Mouse (Mus musculus) kidney, adult 2 months (tissue): ENCODE measurements around the gene Slain1. TPM values are rescaled to one million over a fixed set of nuclear protein-coding genes. Genes with fewer than 3 reads are reported as not detected.

Source experiments
- DNase-seq: peaks from one replicate; pipeline ENCODE4 v3.0.0; 2021
- H3K27ac ChIP-seq: fragments of 200-500 bp; 2 replicates; pipeline ENCODE4 v1.5.1; 2012; ENCODE audit warnings: low read depth, low read length, control low read depth, inconsistent platforms; ENCODE audit not compliant: insufficient read depth
- H3K27me3 ChIP-seq: fragments of 200-500 bp; replicated peaks from 2 replicates; pipeline ENCODE4 v1.6.1; 2012; ENCODE audit warnings: mild to moderate bottlenecking, moderate library complexity, low read length, inconsistent platforms; ENCODE audit not compliant: control insufficient read depth, insufficient read depth
- H3K36me3 ChIP-seq: fragments of 200-500 bp; 2 replicates; pipeline ENCODE4 v1.6.1; 2012; ENCODE audit warnings: mild to moderate bottlenecking, moderate library complexity, low read length, inconsistent platforms; ENCODE audit not compliant: control insufficient read depth, insufficient read depth
- H3K4me1 ChIP-seq: fragments of 200-500 bp; 2 replicates; pipeline ENCODE4 v1.6.1; 2011; ENCODE audit warnings: low read length; ENCODE audit not compliant: control insufficient read depth, insufficient read depth
- H3K4me3 ChIP-seq: fragments of 200-500 bp; 2 replicates; pipeline ENCODE4 v1.5.1; 2011; ENCODE audit warnings: mild to moderate bottlenecking, low read depth, low read length, control low read depth; ENCODE audit not compliant: insufficient read depth
- CTCF ChIP-seq: fragments of 200-500 bp; conservative IDR thresholded peaks from 2 replicates; pipeline ENCODE4 v1.5.1; 2011; ENCODE audit warnings: low read depth, mild to moderate bottlenecking, control low read depth, low read length, moderate library complexity, mixed read lengths; ENCODE audit not compliant: insufficient read depth, insufficient read length
- POLR2A ChIP-seq: fragments of 200-500 bp; IDR thresholded peaks from one replicate; pipeline ENCODE4 v1.6.1; 2011; ENCODE audit warnings: low read depth, low read length, control low read depth
- WGBS: fragments of 180-500 bp; shearing (Covaris S2); methylation state at CpG from one replicate; pipeline ENCODE4 v1.1.7; 2018; 5-methylcytosine and 5-hydroxymethylcytosine counted together
- polyA plus RNA-seq: library from polyadenylated mRNA; depleted of rRNA; stranded (reverse); fragments of >200 nt; gene quantifications from 2 replicates; pipeline ENCODE4 v1.2.3, GENCODE M21; 2012

Slain1 gene
- polyA plus RNA-seq, 1 experiment: 4.1 TPM

DNA sequence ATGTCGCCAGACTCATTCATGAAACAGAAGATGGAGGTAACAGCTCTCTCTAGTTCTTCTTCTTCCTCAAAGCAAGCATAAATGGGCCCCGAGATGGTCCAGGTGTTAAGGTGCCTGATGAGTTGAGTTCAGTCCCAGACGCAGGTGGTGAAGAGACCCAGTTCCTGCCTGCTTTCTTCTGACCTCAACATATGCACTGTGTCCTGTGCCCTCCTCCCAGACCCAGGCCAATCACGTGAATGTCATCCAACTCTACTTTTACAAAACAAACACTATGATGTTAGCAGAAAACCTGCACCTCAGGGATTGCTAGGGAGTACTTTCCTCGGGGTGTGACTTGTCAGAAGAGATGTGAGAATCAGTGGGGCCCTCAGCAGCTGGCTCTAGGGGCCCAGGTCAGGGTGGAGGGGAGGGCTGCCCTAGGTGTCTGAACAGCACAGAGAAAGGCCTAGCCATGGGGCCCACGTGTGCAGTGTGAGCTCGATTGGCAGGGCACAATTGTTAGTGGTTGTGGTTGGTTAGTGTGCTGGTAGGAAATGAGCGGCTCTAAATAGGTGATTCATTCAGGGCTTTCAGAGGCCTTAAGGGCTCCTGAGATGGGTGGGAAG, 16.4 kb downstream of the Slain1 start:
- Histone ChIP-seq H3K27me3 (no peaks in the 10 kb centered on the region), H3K4me1 (no peaks in the 10 kb centered on the region), H3K36me3 (no peaks in the 10 kb centered on the region), H3K4me3 (no peak overlapping the region), H3K27ac (no peak overlapping the region)
- 48% methylated on average over 8 of the region's 8 CpGs for WGBS
- TF ChIP-seq CTCF: no peak
- no peak for TF ChIP-seq POLR2A
- no peak for DNase-seq

DNA sequence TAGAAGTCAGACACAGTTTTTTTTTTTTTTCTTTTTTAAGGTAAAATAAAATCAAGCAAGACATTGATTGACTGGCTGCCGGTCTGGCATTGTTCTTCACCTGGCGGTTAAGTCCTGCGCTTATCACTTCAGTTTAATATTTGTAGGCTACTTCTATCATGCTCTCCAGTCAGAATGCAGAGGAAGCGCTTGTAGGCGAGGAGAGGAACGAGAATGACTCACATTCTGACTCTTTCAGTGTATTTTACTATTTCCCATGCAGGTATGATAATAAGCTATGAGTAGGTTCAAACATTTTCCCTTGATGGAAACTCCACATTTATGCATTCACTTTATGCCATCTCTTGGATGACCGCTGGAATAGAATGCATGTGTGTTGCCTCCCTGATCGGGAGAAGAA, 17.0 kb downstream of the Slain1 start:
- 86% methylated on average over 8 of the region's 8 CpGs for WGBS
- no peaks in the 10 kb centered on the region for H3K4me1 ChIP-seq
- no peaks in the 10 kb centered on the region for H3K36me3 ChIP-seq
- TF ChIP-seq CTCF (no peak), POLR2A (no peak)
- H3K4me3 ChIP-seq: no peak overlapping the region
- no peak overlapping the region for H3K27ac ChIP-seq
- DNase-seq: no peak
- H3K27me3 ChIP-seq: no peaks in the 10 kb centered on the region

DNA sequence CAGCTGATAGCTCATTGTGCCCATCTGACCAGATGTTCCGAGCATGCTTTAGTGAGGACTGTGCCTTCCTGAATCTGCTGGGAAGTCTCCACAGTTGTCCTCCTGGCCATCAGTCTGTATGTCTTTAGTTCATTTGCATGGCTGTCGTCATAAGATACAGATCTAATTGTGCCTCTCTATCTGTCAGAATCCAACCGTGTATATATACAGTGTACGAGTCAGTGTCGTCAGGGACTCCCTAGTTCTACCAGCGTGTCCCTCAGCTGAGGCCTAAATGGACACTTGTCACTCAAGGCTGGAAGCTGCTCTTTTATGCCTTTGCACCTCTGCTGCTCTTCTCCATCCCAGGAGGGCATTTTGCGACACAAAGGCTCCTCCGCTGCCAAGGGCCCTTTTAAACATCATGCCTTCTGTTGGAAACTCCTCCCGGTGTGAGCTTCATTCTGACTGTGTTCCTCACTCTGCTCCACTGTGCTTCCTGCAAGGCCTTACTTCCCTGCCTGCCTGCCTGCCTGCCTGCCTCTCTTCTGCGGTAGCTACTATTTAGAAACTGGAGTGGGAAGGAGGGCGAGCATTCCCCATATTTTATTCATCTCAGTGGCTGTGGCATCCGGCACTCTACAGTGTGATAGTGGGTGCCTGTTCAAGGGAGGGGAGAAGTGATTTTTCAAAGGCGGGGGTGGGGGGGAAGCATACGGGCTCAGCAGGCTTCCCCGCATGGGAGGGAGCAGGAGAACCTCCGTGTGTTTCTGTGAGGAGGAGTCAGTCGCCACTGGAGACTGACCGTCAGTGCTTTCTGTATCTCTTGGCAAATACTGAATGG, 29.6 kb downstream of the Slain1 start:
- Histone ChIP-seq H3K36me3 (no peaks in the 10 kb centered on the region), H3K4me1 (no peaks in the 10 kb centered on the region), H3K4me3 (no peak overlapping the region), H3K27me3 (no peaks in the 10 kb centered on the region), H3K27ac (no peak overlapping the region)
- 49% methylated on average over 18 of the region's 18 CpGs for WGBS
- DNase-seq: no peak
- TF ChIP-seq CTCF (no peak), POLR2A (no peak)

DNA sequence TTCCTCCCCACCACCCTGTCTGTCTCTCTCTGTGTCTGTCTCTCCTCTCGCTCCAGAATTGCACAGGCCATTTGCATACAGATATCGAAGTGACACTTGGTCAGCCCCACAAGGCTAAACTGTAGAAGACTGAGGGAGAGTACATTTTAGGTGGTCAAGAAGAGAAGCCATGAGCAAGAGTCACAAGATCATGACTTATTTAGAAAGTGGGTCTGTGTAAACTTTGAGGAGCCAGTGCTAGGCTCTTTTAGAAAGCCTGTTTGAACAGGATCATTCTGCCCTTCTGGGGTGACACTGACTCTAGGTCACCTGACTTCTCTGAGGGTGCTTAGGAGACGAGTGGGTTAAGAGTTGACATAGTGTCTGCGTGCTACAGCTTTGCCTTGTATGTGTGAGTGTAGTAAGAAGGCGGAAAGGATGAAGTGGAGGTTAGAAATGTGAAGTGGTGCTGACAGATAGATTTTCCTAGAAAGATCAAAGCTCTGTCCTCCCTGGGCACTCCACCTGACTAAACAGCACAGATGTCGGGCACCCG, 30.3 kb downstream of the Slain1 start:
- Histone ChIP-seq H3K4me3 (no peak overlapping the region), H3K4me1 (no peaks in the 10 kb centered on the region), H3K27me3 (no peaks in the 10 kb centered on the region), H3K36me3 (no peaks in the 10 kb centered on the region), H3K27ac (no peak overlapping the region)
- no peak for DNase-seq
- WGBS: 34% methylated on average over 7 of the region's 7 CpGs
- no peak for TF ChIP-seq CTCF
- no peak for TF ChIP-seq POLR2A

DNA sequence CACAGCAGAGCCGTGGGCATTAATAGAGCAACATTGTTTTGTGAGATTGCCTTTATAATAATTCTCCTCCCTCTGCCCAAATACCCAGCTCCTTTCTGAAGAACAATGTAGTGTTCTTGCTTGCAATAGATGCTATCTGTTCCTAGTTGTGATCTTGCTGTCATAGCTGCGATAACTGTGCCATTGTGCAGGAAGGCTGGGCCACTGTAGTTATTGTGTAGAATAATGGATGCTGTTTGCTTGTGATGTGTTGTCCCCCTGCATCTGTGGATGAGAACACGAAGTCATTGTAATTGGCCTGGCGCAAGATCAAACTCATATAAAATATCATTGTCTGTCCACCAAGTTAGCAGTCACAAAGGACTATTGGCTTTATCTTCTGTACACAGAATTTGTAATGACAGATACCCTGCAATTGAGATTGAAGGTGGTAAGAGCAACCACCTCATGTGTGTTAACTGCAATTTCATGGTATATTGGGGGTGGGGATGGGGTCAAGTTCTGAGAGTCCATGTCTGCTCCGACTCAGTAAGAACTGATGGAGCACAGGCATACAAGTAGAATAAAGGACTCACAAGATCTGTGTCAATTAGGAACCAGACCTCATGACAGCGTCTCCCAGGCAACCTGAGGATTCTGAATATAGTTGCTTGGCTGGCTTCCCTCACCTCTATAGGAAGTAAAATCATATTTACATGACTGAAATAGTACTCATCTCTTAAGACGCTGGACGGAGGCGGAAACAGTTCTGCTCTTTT, 32.8 kb downstream of the Slain1 start:
- H3K4me1 ChIP-seq: no peaks in the 10 kb centered on the region
- no peaks in the 10 kb centered on the region for H3K27me3 ChIP-seq
- WGBS: 84% methylated on average over 9 of the region's 9 CpGs
- TF ChIP-seq POLR2A (no peak), CTCF (no peak)
- H3K27ac ChIP-seq: no peak overlapping the region
- H3K4me3 ChIP-seq: no peak overlapping the region
- H3K36me3 ChIP-seq: no peaks in the 10 kb centered on the region
- DNase-seq: no peak

DNA sequence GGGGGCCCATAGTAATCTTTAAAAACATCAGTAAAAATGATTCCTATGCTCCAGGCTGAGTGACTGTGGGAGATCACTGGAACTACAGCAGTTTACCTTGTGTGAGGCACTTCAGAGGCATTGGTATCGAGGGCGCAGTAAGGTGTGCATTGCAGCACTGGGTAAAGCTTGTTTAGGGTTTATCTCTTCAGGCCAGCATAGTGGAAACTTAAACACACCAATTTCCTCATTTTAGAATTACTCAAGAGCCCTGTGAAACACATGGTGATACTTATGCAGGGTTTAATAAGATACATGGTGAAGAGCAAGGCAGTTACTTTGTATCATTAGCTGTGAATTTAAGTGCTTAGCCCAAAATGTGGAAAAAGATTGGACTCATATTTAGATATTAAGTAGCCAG, 37.0 kb downstream of the Slain1 start:
- WGBS: 92% methylated on average over 2 of the region's 2 CpGs
- no peak for DNase-seq
- no peak for TF ChIP-seq POLR2A

DNA sequence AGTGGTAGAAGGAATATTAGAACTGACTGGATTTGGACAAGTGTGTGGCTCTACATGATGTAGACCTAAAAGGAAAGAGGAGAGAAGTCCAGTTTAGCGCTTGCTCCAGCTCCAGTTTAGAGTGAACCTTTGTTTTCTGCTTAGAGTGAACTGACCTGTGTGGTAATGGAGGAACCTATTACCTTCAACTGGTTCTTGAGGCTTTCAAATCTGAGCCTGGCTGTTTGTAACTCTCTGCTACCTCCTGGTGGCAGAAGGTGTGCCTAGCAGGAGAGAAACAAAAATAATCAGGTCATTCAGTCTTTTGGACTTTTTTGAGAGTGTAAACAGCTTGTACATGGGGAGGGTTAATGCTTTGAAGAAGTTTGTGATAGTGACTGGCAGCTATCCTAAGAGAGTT, 44.3 kb downstream of the Slain1 start:
- peak; percentile 73 for TF ChIP-seq CTCF
- TF ChIP-seq POLR2A: no peak
- Histone ChIP-seq H3K27ac (no peak overlapping the region), H3K36me3 (no peaks in the 10 kb centered on the region), H3K27me3 (no peaks in the 10 kb centered on the region), H3K4me1 (no peaks in the 10 kb centered on the region), H3K4me3 (no peak overlapping the region)
- DNase-seq: peak; percentile 64
- 38% methylated on average over 1 of the region's 1 CpGs for WGBS

More for the DNA sequence above, 37.0 kb downstream of the Slain1 start:
- H3K4me1 ChIP-seq: no peaks in the 10 kb centered on the region
- no peak overlapping the region for H3K4me3 ChIP-seq
- H3K27ac ChIP-seq: no peak overlapping the region
- no peaks in the 10 kb centered on the region for H3K36me3 ChIP-seq
- no peaks in the 10 kb centered on the region for H3K27me3 ChIP-seq
